Mouse (Mus musculus): ENCODE measurements at regions not wholly inside any gene's neighbourhood (a gene's known extent, or its start where the extent isn't known, plus 50 kb on each side); places are given as distances from the start of the nearest gene placed in this dataset.

DNA sequence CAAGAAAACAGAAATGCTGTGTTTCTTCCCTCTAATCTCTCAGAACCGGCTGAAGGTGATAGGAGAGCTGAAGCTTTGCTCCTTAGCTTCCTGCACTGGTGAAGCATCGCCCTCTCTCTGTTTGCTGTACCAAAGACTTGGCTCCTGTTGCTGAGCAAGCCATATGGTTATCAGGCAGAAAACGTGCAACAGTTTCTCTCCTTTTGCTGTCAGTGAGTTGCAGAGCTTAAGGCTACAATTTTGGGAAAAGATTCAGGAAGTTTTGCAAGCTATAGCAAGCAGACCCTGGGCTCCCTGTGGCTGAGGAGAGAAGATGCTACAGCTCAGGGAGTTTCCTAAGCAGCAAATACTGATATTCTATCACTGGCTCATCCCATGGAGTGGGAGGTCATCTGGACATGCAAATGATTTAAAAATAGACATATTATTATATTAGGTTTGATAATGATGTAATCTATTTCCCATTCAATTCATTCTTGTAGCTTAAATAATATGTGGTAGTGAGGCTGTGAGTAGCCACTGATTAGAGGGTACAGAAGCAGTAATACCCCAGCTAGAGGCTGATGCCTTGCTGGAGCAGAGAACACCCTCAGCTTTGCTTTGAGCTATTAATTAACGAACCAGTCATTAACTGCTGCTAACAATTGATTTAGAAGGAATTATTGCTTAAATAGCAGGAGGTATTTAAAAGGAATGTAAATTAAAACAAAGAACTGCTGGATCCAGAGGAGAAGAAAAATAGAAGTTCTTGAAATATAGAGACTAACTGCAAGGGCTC, 240.1 kb upstream of the Emcn start:
- no peak for TF ChIP-seq CTCF (IDR thresholded peaks at IDR 0.05; ENCODE audit: low read depth)
- TF ChIP-seq EP300 (IDR thresholded peaks at IDR 0.05; ENCODE audit: low read depth), result no peak
